Comparison of ENCODE assay signal across 12 mouse cellular contexts in the genomic region with DNA sequence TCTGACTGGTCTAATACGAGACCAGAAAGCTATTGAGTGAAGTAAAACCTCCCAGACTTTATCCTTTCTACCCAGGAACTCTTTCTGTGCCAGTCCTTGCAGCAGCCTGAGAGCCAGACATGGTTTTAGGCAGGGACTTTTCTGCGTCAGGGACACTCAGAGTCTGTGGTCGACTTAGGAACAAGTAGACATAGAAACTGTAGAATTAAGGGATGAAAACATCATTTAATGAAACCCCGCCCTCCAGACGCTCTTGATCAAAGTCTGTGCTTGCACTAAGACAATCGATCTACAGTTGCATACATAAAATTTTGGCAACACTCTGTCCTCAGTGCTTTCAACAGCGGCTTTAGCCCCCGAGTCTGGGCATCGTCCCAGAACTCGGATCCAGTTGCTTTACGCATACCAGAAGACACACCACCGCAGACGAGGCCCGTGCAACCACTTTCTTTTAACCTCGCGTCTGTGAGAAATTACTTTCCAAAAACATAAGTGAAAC.
DNase-seq lines count a peak whose midpoint lies in the region; ATAC-seq and TF ChIP-seq lines count a peak whose summit lies in the region.
"Had no signal": no experiment of that assay in that cellular context is flagged by ENCODE, and none has a peak within 500 bp of the region (broad histone marks: within the 10 kb centered on the region; RNA-seq: fewer than 3 reads in every experiment).

No protein-coding gene starts in this region.

- H3K4me3 ChIP-seq in intestine, embryonic 15.5 days (replicated peaks) = no peak overlapping the region
- H3K4me3 ChIP-seq: neural tube, embryonic 12.5 days had no signal

- H3K4me1 ChIP-seq in intestine, embryonic 15.5 days (replicated peaks) = no peaks in the 10 kb centered on the region
- H3K4me1 ChIP-seq: neural tube, embryonic 12.5 days had no signal

- no peak overlapping the region for H3K9ac ChIP-seq in intestine, embryonic 15.5 days
- H3K9ac ChIP-seq: neural tube, embryonic 12.5 days had no signal

- no peaks in the 10 kb centered on the region for H3K36me3 ChIP-seq in intestine, embryonic 15.5 days
- H3K36me3 ChIP-seq: neural tube, embryonic 12.5 days had no signal

- H3K4me2 ChIP-seq in intestine, embryonic 15.5 days (replicated peaks) = no peak overlapping the region
- H3K4me2 ChIP-seq: neural tube, embryonic 12.5 days had no signal

- WGBS in intestine, embryonic 15.5 days = 57% methylated on average over 16 of the region's 16 CpGs

- peak; percentile 66; the same call in 1 of the 2 replicates for ATAC-seq in intestine, embryonic 15.5 days
- ATAC-seq in megakaryocyte-erythroid progenitor cell, adult 5-6 weeks (replicated peaks; ENCODE audit: low FRiP score, low TSS enrichment, poor library complexity, severe bottlenecking) = no peak

- H3K27ac ChIP-seq in intestine, embryonic 15.5 days = peak overlapping the region; percentile 56; the same call in 1 of the 2 replicates
- H3K27ac ChIP-seq: neural tube, embryonic 12.5 days had no signal

- no peaks in the 10 kb centered on the region for H3K27me3 ChIP-seq in intestine, embryonic 15.5 days (replicated peaks)
- H3K27me3 ChIP-seq: neural tube, embryonic 12.5 days had no signal

- peak; percentile 27 for DNase-seq in gastrocnemius, adult 18-20 months (ENCODE audit: low spot score)
- no peak for DNase-seq in gastrocnemius, postnatal 25 days
- peak; percentile 15 to 33 for DNase-seq in left cerebral cortex, adult 18-20 months (ENCODE audit: low spot score in 2 of 2)
- no peak for DNase-seq in left cerebral cortex, adult 11 months (ENCODE audit: low spot score)
- DNase-seq in brain, embryonic 14.5 days (ENCODE audit: low read depth) = peak; percentile 87
- no peak for DNase-seq in kidney, adult 11 months
- DNase-seq: cerebellum, postnatal 25 days; lung, adult 18-20 months; thymus, postnatal 25 days had no signal

- TF ChIP-seq CTCF in brain, embryonic 14.5 days (IDR thresholded peaks at IDR 0.05; ENCODE audit: borderline replicate concordance, extremely low read depth, insufficient read depth, insufficient read length) = no peak

- TF ChIP-seq POLR2A in brain, embryonic 14.5 days (IDR thresholded peaks at IDR 0.05; ENCODE audit: borderline replicate concordance, extremely low read depth, insufficient read depth, insufficient read length, poor library complexity, severe bottlenecking) = no peak

- no peaks in the 10 kb centered on the region for H3K9me3 ChIP-seq in intestine, embryonic 15.5 days
- H3K9me3 ChIP-seq: neural tube, embryonic 12.5 days had no signal

Comparison
In these comparisons a context has a peak if more than half of its experiments do, and no peak if none do; other contexts are left out.
1. DNase-seq: peak in gastrocnemius, adult 18-20 months (single experiment), left cerebral cortex, adult 18-20 months (2 of 2) and brain, embryonic 14.5 days (single experiment); none in gastrocnemius, postnatal 25 days (single experiment), left cerebral cortex, adult 11 months (single experiment) and kidney, adult 11 months (single experiment).